8 mouse cellular contexts compared by ENCODE assay signal in the genomic region with DNA sequence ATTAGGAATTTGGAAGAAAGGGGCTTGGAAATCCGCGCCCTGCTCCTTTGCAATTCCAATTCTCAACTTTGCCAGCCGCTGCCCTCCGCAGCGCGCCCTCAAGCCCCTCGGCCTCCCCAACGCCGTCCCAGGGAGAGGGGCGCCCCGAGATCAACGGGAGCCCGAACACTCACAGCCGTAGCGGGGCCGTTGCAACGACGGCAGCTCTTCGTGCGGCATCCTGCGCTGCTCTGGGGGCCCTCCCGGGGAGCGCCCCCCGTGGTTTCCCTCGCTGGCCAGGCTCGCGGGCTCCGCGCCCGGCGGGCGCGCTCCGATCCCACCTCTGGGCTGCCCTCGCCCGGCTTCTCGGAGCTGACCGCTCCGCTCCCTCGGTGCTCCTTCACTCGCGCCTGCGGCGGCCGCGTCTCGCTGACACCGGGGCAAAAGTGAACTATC. TPM values are rescaled to one million over a fixed set of nuclear protein-coding genes. Genes with fewer than 3 reads are reported as not detected.
A peak's percentile ranks its signal among the peaks of the same experiment; 100 is the strongest.
DNase-seq lines count a peak whose midpoint lies in the region; ATAC-seq and TF ChIP-seq lines count a peak whose summit lies in the region.

A gene (minus strand): TSS at position 432 of the 435 bp plus-strand sequence.

- intact Hi-C loops in gastrocnemius, adult 2 months (cut with DNase I), result loop anchor here (5.0 kb wide), 1 partner anchor 329 kb away; no protein-coding TSS in a partner anchor

- under 1% methylated on average over 29 of the region's 48 CpGs for WGBS in limb, embryonic 14.5 days
- under 1% methylated on average over 48 of the region's 48 CpGs for WGBS in small intestine, adult 2 months

- H3K4me2 ChIP-seq in limb, embryonic 14.5 days (replicated peaks; ENCODE audit: low read depth, low read length, severe bottlenecking), result peak within 1 kb of the TSS; percentile 100

- peaks cover 10% of the 10 kb centered on the region; the same call in 1 of the 2 replicates for H3K4me1 ChIP-seq in limb, embryonic 14.5 days (ENCODE audit: control insufficient read depth, insufficient read depth, low read length)
- H3K4me1 ChIP-seq in small intestine, adult 2 months (ENCODE audit: control insufficient read depth, insufficient read depth, insufficient read length, low read length), result peaks cover 3% of the 10 kb centered on the region; the same call in 1 of the 2 replicates

- no peaks in the 10 kb centered on the region for H3K27me3 ChIP-seq in limb, embryonic 14.5 days (ENCODE audit: control insufficient read depth, insufficient read depth, low read length)
- no peaks in the 10 kb centered on the region for H3K27me3 ChIP-seq in small intestine, adult 2 months (ENCODE audit: control insufficient read depth, insufficient read depth, low read length)

- H3K9ac ChIP-seq in limb, embryonic 14.5 days (ENCODE audit: low read depth, low read length, severe bottlenecking), result peak within 1 kb of the TSS; percentile 80

- H3K27ac ChIP-seq in gastrocnemius, adult 2 months, result peak within 1 kb of the TSS; percentile 76
- H3K27ac ChIP-seq in limb, embryonic 14.5 days (replicated peaks; ENCODE audit: low read depth, low read length), result peak within 1 kb of the TSS; percentile 56; the same call in 1 of the 2 replicates
- H3K27ac ChIP-seq in small intestine, adult 2 months (ENCODE audit: insufficient read depth, low read depth, low read length), result peak within 1 kb of the TSS; percentile 80

- peak within 1 kb of the TSS; percentile 71 for H3K4me3 ChIP-seq in gastrocnemius, adult 2 months
- H3K4me3 ChIP-seq in limb, embryonic 14.5 days (replicated peaks; ENCODE audit: low read length), result peak within 1 kb of the TSS; percentile 76
- H3K4me3 ChIP-seq in small intestine, adult 2 months (ENCODE audit: low read depth, low read length), result peak within 1 kb of the TSS; percentile 94

- no peak for DNase-seq in gastrocnemius, adult 2 months
- no peak for DNase-seq in gastrocnemius, adult 8-10 months (ENCODE audit: low spot score in 2 of 2)
- peak; percentile 27 for DNase-seq in right cerebral cortex, postnatal 25 days
- DNase-seq in right cerebral cortex, postnatal 14 days, result no peak
- peak; percentile 32 for DNase-seq in forelimb bud, embryonic 11.5 days (ENCODE audit: low read depth, low spot score)
- DNase-seq in limb, embryonic 14.5 days (ENCODE audit: low spot score), result no peak
- DNase-seq in spleen, postnatal 4 days (ENCODE audit: low spot score in 2 of 2), result no peak

- TF ChIP-seq POLR2A in limb, embryonic 14.5 days (IDR thresholded peaks at IDR 0.05; ENCODE audit: borderline replicate concordance, extremely low read depth, insufficient read depth, insufficient read length), result 0 out of 2 replicates have a peak, but pooled peaks have one; percentile 6
- TF ChIP-seq POLR2A in small intestine, adult 2 months (IDR thresholded peaks at IDR 0.05; ENCODE audit: low read depth, low read length), result peak; percentile 85; the same call in 1 of the 2 replicates

- TF ChIP-seq CTCF in gastrocnemius, adult 2 months (IDR thresholded peaks at IDR 0.05), result no peak
- no peak for TF ChIP-seq CTCF in small intestine, adult 2 months (IDR thresholded peaks at IDR 0.05; ENCODE audit: extremely low read depth, insufficient read length, insufficient replicate concordance, low read depth, low read length)

- no peaks in the 10 kb centered on the region for H3K36me3 ChIP-seq in limb, embryonic 14.5 days (ENCODE audit: control insufficient read depth, insufficient read depth, low read length)
- peaks cover 5% of the 10 kb centered on the region for H3K36me3 ChIP-seq in small intestine, adult 2 months (ENCODE audit: control insufficient read depth, insufficient read depth, low read length)

- no peaks in the 10 kb centered on the region for H3K9me3 ChIP-seq in limb, embryonic 14.5 days (ENCODE audit: control insufficient read depth, low read length)

- peak; percentile 76 for ATAC-seq in limb, embryonic 14.5 days (ENCODE audit: low FRiP score, low read depth)

RNA-seq across cellular contexts. Expression of the gene that starts here (rescaled TPM):
- total RNA-seq in gastrocnemius, adult 2 months (2021), result 1 to 10 TPM in 1 of 2 experiments, under 1 TPM in 1; 0.94 to 1.3 TPM
- under 1 TPM; 0.39 to 0.92 (median 0.84) TPM for total RNA-seq in gastrocnemius, adult 8-10 months (2022)
- polyA plus RNA-seq in limb, embryonic 14.5 days (2012; rRNA removed), result 8.7 and 12.7 TPM in 2 replicates
- 10.5 and 12.8 TPM in 2 replicates for polyA plus RNA-seq in limb, embryonic 14.5 days (2014; fragmentation: Nextera tagmentation; extraction: Ambion mirVana)
- 16.3 and 44.1 TPM in 2 replicates for polyA plus RNA-seq in small intestine, adult 2 months (2012; rRNA removed)

Comparison
In these comparisons a context has a peak if more than half of its experiments do, and no peak if none do; other contexts are left out.
1. DNase-seq: peak in right cerebral cortex, postnatal 25 days (single experiment) and forelimb bud, embryonic 11.5 days (single experiment); none in gastrocnemius, adult 2 months (single experiment), gastrocnemius, adult 8-10 months (0 of 2), right cerebral cortex, postnatal 14 days (single experiment), limb, embryonic 14.5 days (single experiment) and spleen, postnatal 4 days (0 of 2).
2. Peak in every context shown above with its lines, with median percentiles within 50 percentile points of each other: H3K27ac ChIP-seq and H3K4me3 ChIP-seq.